Mouse (Mus musculus): ENCODE data around the gene Akap1.
"Not testable (repeated sequence)": the region's sequence is repeated elsewhere in the genome, so short reads cannot be mapped to it uniquely, and the experiment has no call there.

The Akap1 gene

DNA sequence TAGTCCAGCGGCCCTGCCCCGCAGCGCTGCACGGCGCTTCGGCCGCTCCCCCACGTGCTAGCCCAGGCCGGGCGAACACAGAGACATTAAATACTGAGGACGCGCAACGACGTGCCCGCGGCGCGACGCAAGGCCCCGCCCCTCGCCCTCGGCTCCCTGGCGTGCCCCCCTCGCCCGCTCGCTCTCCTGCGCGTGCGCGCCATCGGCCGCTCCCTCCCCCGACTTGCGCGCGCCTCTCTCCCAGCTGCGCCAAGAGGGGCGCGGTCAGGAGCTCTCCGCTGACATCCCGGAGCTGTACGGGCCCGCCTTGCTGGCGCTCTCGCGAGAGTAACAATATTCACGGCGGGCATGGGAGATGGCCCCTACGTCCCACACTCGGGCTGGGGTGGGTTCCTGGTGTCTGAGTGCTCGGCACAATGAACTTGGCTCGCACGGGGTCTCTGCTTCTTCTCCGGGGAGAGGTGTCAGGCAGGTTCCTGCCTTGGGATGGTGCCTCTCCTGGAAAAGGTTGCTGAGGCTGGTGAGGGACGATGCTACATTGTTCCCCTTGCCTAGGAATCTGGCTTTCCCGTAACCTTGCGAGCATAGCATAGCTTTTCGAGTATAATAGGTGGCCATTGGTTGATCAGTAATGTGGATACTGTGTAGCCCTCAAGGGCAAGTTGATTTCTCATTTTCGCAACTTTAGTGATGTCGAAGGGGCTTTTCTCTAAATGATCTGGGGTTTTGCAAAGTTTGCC, at the start of gene Akap1:
Gene Akap1 (minus strand): TSS at position 129 of the 740 bp plus-strand sequence.
- DNase-seq (ENCODE audit: low spot score in 2 of 2), result peak; percentile 99

DNA sequence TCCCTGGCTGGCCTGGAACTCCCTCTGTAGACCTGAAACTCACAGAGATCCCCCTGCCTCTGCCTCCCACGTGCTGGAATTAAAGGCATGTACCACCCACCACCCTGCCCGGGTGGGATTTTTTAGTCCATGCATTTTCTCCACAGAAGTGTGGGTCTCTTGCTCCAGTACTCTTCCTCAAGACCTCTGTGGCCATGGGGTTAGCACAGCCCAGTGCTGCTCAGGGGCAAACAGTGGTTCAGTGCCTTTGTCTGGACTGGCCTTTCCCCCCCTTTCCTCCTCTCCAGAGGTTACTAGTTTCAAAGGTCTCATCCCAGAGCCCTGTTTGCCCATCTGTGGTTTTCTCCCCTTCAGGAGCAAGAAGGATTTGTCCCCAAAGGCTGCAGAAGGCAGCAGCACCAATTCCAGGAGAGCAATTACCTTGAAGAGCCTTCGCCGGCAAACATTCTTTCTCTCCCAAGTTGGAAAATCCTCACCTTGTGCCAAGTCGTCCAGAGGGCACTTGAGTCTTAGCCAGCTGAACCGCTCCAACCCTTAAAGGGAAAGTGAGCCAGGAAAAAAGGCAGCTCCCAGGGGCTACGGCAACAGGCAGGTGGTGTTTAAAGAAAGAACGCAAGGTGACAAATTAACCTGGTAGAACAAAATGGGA, 45.1 kb upstream of the Akap1 start:
- peak; percentile 43 to 68 for DNase-seq (ENCODE audit: low spot score in 2 of 2)

DNA sequence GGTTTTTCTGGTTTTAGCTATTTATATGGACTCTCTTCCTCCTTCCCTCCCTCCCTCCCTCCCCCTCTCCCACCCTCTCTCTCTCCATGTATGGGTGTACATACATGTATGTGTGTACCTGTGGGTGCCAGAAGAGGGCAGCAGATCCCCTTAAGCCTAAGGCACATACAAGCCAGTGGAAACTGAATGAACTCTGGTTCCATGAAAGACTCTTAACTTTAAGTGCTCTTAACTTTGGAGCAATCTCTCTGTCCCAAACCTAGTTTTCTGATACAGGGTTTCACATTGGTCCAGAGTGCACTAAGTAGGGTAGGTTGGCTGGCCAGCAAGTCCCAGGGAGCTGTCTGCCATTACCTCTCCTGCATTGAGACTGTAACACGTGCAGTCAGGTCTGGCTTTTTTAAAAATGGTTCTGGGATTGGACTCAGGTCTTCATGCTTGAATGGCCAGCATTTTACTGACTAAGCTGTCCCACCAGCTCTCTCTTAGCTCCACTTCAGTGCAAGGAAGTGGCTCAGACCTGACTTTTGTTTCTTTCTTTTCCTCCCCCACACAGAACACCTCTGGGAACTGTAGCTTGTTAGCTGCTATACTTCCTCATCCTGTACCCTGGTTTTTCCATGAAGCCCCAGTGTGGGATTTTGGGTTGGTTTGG, 44.3 kb upstream of the Akap1 start:
- peak; percentile 43 to 61 for DNase-seq (ENCODE audit: low spot score in 2 of 2)

DNA sequence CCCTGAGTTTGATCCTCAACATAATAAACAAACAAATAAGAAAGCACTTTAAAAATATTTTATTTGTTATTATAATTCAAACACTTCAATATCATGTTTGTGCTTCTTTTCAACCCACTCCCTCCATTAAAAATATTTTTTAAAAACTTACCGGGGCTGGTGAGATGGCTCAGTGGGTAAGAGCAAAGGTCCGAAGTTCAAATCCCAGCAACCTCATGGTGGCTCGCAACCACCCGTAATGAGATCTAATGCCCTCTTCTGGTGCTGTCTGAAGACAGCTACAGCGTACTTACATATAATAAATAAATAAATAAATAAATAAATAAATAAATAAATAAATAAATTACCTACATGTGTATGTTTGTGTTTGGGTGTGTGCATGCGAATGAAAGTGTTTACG, 43.5 kb upstream of the Akap1 start:
- no peak for DNase-seq (ENCODE audit: low spot score in 2 of 2)

DNA sequence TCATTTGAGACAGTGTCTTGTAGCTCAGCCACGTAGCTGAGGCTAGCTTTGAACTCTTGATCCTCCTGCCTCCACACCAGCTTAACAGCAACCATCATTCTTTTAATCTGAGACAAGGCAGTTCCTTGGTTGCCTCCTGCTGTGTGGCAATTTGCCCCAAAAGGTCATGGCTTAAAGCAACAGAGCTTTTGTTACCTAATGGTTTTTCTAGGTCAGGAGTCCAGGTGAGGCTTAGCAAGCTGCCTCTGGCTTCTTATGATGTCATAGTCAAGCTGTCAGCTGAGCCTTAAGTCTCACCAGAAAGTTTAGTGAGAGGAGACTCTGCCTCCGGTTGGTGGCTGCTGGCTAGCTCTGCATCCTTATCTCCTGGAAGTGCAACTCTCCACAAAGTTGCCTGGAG, 41.2 kb upstream of the Akap1 start:
- DNase-seq (ENCODE audit: low spot score in 2 of 2), result no peak

DNA sequence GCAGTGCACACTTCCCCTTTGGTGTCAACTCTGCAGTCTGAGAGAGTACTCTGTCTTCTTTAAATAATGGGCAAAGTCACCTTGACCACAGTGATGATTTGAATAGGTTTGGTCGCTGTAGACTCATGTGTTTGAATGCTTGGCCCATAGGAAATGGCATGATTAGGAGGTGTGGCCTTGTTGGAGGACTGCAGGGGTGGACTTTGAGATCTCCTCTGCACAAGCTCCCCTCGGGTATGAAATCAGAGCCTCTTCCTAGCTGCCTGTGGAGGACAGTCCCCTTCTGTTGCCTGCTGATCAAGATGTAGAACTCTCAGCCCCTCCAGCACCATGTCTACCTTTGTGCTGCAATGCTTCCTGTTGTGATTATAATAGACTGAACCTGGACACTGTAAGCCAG, 39.7 kb upstream of the Akap1 start:
- no peak for DNase-seq (ENCODE audit: low spot score in 2 of 2)

DNA sequence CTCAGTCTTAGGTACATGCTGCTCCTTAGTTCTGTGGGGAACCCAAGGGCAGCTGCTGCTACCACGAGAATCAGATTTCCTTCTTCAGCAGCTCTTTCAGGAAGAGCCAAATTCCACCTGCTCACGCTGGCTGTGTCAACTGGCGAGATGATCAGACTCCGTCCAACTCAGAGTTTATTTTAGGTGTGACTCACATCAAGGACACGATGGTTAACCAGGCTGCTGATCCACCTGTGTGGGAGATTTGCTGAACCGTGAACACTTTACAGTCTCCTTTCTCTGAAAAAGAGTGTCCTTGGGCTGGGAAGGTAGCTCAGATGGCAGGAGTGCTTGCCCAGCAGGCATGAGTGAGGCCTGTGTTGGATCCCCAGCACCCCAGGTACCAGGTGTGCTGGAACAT, 38.4 kb upstream of the Akap1 start:
- DNase-seq (ENCODE audit: low spot score in 2 of 2), result no peak

DNA sequence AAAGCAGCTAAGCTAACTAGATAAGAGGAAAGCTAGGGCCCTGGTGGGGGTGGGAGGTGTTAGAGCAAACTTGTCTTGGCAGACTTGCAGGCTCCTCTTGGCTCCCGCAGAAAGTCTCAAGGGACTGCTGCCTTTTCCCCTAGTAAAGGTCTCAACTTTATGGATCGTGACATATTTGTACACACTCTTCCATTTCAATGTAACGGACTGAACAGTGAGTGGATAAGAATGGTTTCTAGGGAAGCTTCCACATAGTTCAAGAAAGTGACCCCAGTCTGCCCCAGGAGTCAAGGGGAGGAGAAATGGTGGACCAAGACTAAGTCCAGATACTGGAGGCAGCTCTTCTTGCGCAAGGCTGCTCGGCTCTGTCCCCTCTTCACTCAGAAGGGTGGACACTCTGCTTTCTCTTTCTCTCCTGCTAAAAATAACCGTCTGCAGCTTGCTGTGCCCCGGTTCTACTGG, 37.0 kb upstream of the Akap1 start:
- DNase-seq (ENCODE audit: low spot score in 2 of 2), result peak; percentile 64 to 69

DNA sequence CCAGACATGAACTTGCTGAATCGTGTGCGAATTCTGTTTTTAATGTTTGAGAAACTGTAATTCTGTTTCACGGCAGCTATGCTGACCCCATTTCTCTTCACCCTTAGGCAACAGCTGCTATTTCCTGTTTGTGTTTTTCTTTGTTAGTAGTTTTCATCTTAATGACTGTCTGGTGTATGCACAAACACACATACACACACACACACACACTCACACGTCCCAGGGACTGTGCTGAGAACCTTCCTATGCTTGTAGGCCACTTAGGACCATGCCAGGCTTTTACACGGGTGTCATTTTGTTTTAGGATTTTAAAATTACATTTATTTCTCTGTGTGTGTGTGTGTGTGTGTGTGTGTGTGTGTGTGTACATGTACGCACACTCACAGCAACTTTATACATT, 35.2 kb upstream of the Akap1 start:
- no peak for DNase-seq (ENCODE audit: low spot score in 2 of 2)

DNA sequence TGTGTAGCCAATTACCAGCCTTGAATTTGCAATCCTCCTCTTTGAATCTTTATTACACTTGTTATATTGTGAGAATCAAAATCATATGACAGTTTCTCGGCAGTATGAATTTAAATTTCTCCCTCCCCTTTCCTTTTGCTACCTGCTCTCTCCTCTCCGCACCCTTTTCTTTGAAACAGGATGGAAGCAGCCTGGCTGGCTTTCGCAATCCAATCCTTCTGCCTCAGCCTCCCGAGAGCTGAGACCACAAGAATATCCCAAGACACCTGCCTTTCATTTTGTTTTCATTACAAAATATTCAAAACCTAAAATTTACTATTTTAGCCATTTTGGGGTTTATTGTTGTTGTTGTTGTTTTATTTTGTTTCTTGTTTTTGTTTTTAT, 34.0 kb upstream of the Akap1 start:
- DNase-seq (ENCODE audit: low spot score in 2 of 2), result no peak

DNA sequence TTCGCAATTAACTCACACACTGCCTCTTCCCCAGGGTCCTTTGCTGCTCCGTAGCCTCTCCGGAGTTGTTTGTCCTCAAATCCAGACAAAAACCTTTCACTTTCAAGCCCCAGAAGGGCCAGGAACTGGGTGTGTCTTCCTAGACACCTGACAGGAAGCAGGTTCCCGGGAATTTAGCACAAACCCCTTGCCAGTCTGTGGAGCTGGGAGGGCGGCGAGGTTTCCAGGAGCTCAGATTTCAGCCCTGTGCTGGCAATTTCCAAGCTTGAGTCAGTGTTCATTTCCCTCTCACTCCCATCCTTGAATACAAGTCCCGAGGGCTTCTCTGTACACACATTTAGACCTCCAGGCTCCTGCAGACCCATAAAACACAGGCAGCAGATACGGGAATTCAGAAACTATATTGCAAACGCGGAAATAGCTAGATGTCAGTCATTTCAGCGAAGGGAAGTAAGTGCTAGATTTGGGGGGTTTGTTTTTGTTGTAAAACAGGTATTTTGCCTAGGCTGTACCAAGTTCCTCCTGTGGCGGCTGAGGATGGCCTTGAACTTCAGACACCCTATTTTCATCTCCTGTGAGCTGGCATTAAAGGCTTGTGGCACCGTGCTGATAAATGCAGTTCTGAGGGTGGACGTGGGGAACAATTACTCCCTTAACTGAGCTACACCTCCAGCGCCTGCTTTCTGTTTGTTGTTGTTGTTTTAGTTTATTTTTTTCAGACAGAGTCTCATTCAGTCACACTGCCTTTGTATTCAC, 33.4 kb upstream of the Akap1 start:
- DNase-seq (ENCODE audit: low spot score in 2 of 2), result peak; percentile 55 to 68

DNA sequence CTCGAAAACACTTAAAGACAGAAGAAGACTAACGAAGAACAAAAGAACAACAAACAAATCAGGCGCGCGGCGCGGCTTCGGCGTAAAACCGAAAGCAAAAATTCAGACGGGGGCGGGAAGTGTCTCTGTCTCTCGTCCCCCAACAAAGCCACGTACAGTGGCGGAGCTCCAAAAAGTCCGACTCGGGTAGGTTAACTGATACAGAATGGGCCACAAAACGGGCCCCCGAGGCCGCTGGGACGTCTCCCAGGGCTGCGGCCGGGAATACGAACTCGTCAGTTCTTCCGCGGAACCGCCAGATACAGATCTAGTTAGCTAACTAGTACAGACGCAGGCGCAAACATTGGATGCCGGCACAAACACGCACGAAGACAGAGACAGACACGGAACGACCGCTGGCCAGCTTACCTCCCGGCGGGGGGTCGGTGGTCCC, 31.4 kb upstream of the Akap1 start:
- peak; percentile 60 to 74 for DNase-seq (ENCODE audit: low spot score in 2 of 2)

DNA sequence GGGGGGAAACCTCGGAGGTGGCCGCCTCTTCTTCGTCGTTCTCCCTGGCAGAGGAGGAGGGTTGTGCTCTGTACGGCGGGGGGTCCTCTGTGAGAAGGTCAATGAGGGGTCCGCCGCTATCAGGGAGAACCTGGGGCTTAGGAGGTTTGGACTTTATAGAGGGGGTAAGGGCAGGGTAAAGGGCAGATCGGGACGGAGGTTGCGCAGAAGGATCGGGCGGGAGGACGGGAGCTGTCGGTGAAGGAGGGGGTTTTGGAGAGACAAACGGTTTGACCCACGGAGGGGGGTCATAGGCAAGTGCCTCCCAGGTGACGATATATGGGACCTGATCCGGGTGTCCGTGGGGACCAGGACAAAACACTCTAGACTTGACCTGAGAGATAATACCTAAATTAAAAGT, 30.8 kb upstream of the Akap1 start:
- DNase-seq (ENCODE audit: low spot score in 2 of 2), result peak in 1 of 2 experiments; percentile 32

DNA sequence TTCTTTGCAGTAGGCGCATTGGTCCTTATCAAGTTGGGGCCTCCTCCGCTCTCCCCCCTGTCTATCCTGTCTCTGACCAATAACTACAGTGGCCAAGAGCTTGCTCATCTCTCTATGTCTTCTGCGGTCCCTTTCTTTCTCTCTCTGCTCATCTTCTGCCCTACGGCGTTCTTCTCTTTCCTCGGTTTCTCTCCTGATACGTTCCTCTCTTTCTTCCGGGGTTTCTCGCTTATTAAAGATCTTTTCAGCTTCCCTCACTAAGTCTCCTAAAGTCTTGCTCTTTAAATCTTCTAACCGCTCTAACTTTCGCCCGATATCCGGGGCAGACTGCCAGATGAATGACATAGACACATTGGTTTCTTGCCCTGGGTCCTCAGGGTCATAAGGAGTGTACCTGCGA, 29.9 kb upstream of the Akap1 start:
- DNase-seq (ENCODE audit: low spot score in 2 of 2), result peak in 1 of 2 experiments; percentile 31

DNA sequence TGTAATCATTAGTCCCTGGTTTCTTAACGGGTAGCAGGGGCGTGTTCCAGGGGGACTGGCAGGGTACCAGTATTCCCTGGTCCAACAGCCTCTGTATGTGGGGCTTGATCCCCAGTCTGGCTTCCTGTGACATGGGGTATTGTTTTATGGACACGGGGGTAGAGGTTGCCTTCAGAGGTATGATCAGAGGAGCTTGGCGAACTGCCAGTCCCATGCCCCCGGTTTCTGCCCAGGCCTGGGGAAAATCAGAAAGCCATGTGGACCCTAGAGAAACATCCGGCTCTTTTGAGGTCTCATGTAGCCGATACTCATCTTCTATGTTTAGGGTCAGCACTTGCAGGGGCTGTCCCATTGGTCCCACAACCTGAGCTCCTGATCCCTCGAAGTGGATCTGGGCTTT, 29.1 kb upstream of the Akap1 start:
- DNase-seq (ENCODE audit: low spot score in 2 of 2), result not testable (repeated sequence)

DNA sequence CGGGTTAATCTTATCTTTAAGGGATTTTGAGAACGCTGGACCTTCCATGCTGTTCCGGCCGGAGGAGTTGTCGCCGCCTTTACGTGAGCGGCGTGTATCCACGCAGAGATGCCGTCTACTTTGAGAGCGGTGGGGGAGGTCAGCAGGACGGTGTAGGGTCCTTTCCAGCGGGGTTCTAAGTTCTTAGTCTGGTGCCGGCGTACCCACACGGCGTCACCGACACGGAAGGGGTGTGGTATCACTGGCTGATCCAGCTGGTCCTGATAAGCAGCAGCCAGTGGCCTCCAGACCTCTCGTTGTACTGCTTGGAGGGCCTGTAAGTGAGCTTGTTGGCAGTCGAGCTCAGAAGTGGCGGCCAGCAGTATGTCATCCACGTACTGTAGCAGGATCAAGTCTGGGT, 28.4 kb upstream of the Akap1 start:
- peak; percentile 32 to 49 for DNase-seq (ENCODE audit: low spot score in 2 of 2)

DNA sequence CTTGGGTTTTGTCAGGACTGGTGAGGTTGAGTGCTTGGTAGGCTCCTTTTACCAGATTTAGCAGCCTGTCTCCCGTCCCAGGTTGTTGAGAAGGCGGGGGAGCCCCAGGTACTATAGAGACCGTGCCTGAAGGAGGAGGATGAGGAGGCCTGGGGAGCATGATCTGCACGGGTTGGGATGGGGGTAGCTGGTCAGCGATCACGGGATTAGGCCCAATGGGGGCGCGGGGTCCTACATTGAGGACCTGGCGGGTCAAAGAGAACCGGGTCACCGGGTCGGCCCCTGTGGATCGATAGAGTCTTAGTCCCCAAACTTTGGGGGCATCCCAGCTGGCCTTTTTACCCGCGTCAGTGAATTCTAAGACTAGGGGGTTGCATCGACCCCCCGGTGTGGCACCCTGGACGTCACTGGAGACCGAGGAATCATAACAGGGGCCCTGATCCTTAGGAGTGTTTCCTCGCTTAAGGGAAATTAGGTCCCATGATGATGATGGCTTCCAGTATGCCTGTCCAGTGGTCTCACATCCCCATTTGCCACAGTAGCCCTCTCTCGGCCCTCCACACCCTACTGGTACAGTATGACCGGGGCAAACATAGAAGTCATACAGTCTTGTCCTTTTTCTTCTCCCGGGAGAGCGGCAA, 27.7 kb upstream of the Akap1 start:
- peak; percentile 56 to 65 for DNase-seq (ENCODE audit: low spot score in 2 of 2)

DNA sequence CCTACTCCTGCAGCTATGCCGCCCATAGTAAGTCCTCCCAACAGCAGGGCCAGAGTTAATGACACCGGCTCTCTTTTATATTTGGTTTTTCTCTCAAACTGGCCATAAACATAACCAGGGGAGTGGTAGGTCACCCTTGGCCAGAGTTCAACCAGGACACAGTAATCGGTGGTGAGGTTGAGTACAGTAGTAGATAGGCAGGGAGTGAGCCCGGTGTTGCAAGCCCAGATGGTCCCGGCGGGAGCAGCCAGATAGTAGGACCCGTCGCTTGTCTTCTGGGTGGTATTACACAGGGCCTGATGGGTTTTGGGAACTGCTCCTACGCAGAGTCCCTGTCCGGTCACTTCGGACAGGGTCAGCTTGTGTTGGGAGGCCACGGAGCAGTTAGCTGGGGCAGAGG, 27.1 kb upstream of the Akap1 start:
- peak; percentile 46 for DNase-seq (ENCODE audit: low spot score in 2 of 2)

DNA sequence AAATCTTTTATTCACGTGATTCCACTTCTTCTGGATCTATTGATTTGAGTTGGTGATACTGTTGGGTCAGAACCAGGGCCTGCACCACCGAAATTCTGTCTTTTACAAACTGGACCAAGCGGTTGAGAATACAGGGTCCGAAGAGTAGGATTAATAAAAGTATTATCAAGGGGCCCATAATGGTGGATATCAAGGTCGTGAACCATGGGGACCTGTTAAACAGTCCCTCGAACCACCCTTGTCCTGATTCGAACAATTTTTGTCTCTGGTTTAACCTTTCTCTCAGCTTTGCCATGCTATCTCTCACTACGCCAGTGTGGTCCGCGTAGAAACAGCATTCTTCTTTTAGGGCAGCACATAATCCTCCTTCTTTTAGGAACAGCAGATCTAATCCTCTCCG, 26.5 kb upstream of the Akap1 start:
- DNase-seq (ENCODE audit: low spot score in 2 of 2), result peak in 1 of 2 experiments; percentile 32

DNA sequence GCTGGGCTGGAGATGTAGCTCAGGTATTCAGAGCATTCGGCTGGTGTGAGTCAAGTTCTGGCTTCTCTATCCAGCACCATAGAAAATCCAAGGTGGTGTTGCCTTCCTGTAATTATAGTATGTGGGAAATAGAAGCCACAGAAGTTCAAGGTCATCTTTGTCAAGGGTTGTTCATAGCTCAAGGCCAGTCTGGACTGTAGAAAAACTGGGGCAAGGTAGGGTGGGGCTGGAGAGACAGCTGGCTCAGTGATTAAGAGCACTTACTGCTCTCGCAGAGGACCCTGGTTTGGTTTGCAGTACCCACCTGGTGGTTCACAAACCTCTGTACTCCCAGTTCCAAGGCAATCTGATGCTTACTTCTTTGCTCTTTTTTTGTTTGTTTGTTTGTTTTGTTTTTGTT, 24.6 kb upstream of the Akap1 start:
- no peak for DNase-seq (ENCODE audit: low spot score in 2 of 2)

DNA sequence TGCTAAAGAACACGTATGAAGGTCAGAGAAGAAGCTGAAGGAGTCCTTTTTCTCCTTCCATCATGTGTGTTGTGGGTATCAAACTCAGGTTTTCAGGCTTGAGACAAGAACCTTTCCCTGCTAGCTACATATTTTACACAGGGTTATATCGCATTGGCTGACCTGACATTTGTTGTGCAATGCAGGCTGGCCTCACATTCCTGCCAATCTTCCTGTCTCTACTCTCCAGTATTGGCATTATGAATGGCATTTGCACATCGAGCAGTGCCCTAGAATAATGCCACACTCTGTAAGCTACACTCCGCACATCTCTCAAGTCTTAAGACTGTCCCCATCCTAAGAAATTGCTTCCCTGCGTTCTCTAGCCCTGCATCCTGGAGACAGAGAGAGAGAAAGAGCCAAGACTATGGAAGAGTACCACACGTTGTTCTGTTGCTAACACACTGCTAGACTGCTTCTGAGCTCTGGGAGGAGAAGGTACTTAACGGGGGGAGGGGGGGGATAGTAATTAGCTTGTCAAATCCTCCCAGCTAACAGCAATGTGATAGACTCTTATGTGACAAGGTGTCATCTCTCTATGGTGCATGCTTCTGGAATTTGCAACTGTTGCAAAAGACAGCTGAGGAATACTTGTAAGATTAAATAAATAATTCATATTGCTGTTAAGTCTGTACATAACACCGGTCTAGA, 20.1 kb upstream of the Akap1 start:
- DNase-seq (ENCODE audit: low spot score in 2 of 2), result no peak
